Mouse (Mus musculus) hindbrain, embryonic 15.5 days (tissue): ENCODE results near the gene Tpp2. TPM values are rescaled to one million over a fixed set of nuclear protein-coding genes. Genes with fewer than 3 reads are reported as not detected.
A peak's percentile ranks its signal among the peaks of the same experiment; 100 is the strongest.
"Not testable (repeated sequence)": the region's sequence is repeated elsewhere in the genome, so short reads cannot be mapped to it uniquely, and the experiment has no call there.

Experiments
- ATAC-seq: fragments of 200-750 bp; cut with Nextera tagmentation; 2 replicates; pipeline ENCODE4 v1.8.0; 2017; ENCODE audit warnings: low read depth, moderate number of reproducible peaks, moderate TSS enrichment; ENCODE audit not compliant: low FRiP score
- H3K27ac ChIP-seq: fragments of 300-500 bp; sonication (generic); replicated peaks from 2 replicates; pipeline ENCODE4 v1.5.1; 2015; ENCODE audit warnings: mild to moderate bottlenecking, inconsistent platforms
- H3K27me3 ChIP-seq: fragments of 300-500 bp; sonication (generic); 2 replicates; pipeline ENCODE4 v1.6.1; 2015; ENCODE audit warnings: control low read depth, inconsistent platforms
- H3K36me3 ChIP-seq: fragments of 300-500 bp; sonication (generic); 2 replicates; pipeline ENCODE4 v1.6.1; 2015; ENCODE audit warnings: control low read depth, inconsistent platforms
- H3K4me1 ChIP-seq: fragments of 300-500 bp; sonication (generic); replicated peaks from 2 replicates; pipeline ENCODE4 v1.6.1; 2015; ENCODE audit warnings: control low read depth, inconsistent platforms
- H3K4me2 ChIP-seq: fragments of 300-500 bp; sonication (generic); 2 replicates; pipeline ENCODE4 v1.6.1; 2015; ENCODE audit warnings: moderate library complexity, mild to moderate bottlenecking, inconsistent platforms
- H3K4me3 ChIP-seq: fragments of 300-500 bp; sonication (generic); 2 replicates; pipeline ENCODE4 v1.5.1; 2015; ENCODE audit warnings: mild to moderate bottlenecking, inconsistent platforms
- H3K9ac ChIP-seq: fragments of 300-500 bp; sonication (generic); 2 replicates; pipeline ENCODE4 v1.6.1; 2015; ENCODE audit warnings: inconsistent platforms
- H3K9me3 ChIP-seq: fragments of 300-500 bp; sonication (generic); 2 replicates; pipeline ENCODE4 v1.6.1; 2016; ENCODE audit warnings: control low read depth, inconsistent platforms
- WGBS: fragments of 180-500 bp; shearing (Covaris S2); methylation state at CpG from one replicate; pipeline ENCODE4 v1.1.7; 2015; 5-methylcytosine and 5-hydroxymethylcytosine counted together
- polyA plus RNA-seq: library from polyadenylated mRNA; unstranded; fragments of >200 nt; fragmentation: Nextera tagmentation; extraction: Ambion mirVana; gene quantifications from 2 replicates; pipeline ENCODE4 v1.2.1, GENCODE M21; 2015

The Tpp2 gene
- 51.6 and 54.7 TPM in 2 replicates for polyA plus RNA-seq

- Histone ChIP-seq H3K27me3 (no peaks in the 10 kb centered on the region), H3K9ac (peak within 1 kb of the TSS; percentile 96), H3K36me3 (no peaks in the 10 kb centered on the region), H3K4me2 (peak within 1 kb of the TSS; percentile 72), H3K9me3 (no peaks in the 10 kb centered on the region), H3K4me3 (peak within 1 kb of the TSS; percentile 92), H3K27ac (peak within 1 kb of the TSS; percentile 92), H3K4me1 (peaks cover 21% of the 10 kb centered on the region)
- peak; percentile 100 for ATAC-seq
- under 1% methylated on average over 80 of the region's 81 CpGs for WGBS
These were observed at the start of gene Tpp2 for GRCm38 (mm10) chr1:43933488-43934415. Gene Tpp2, plus strand, starts transcription at chr1:43933647.

- H3K4me1 ChIP-seq, H3K36me3 ChIP-seq, H3K27ac ChIP-seq, ATAC-seq, H3K9ac ChIP-seq, H3K4me3 ChIP-seq, H3K9me3 ChIP-seq, H3K4me2 ChIP-seq, H3K27me3 ChIP-seq: not testable (repeated sequence)
- WGBS = 89% methylated on average over 11 of the region's 11 CpGs
These were observed 45.1 kb upstream of the Tpp2 start for GRCm38 (mm10) chr1:43888358-43888757.

- no peak overlapping the region for H3K9ac ChIP-seq
- no peak overlapping the region for H3K4me3 ChIP-seq
- H3K36me3 ChIP-seq = no peaks in the 10 kb centered on the region
- H3K4me1 ChIP-seq = peaks cover 9% of the 10 kb centered on the region
- no peak for ATAC-seq
- H3K27ac ChIP-seq = no peak overlapping the region
- no peak overlapping the region for H3K4me2 ChIP-seq
- no peaks in the 10 kb centered on the region for H3K27me3 ChIP-seq
- no peaks in the 10 kb centered on the region for H3K9me3 ChIP-seq
These were observed 37.7 kb upstream of the Tpp2 start for GRCm38 (mm10) chr1:43895742-43896141.

DNA sequence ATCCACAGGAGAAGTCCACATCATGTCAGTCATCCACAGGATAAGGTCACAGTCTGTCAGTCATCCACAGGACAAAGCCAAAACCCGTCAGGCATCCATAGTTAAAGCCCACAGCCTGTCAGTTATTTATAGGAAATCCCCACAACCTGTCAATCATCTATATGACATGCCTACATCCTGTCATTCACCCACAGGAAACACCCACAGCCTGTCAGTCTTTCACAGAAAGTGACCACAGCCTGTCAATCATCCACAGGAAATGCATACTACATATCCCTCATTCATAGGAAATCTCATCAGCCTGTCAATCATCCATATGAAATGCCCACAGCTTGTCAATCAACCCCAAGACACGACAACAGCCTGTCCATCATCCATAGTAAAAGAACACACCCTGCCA, 36.3 kb upstream of the Tpp2 start:
- ATAC-seq = no peak; the same call in 1 of the 2 replicates
- H3K9me3 ChIP-seq = no peaks in the 10 kb centered on the region
- 78% methylated on average over 2 of the region's 2 CpGs for WGBS
- H3K4me2 ChIP-seq = no peak overlapping the region
- no peak overlapping the region for H3K4me3 ChIP-seq
- H3K9ac ChIP-seq = no peak overlapping the region
- H3K27me3 ChIP-seq = no peaks in the 10 kb centered on the region
- no peaks in the 10 kb centered on the region for H3K36me3 ChIP-seq
- H3K27ac ChIP-seq = no peak overlapping the region
- peaks cover 9% of the 10 kb centered on the region for H3K4me1 ChIP-seq

DNA sequence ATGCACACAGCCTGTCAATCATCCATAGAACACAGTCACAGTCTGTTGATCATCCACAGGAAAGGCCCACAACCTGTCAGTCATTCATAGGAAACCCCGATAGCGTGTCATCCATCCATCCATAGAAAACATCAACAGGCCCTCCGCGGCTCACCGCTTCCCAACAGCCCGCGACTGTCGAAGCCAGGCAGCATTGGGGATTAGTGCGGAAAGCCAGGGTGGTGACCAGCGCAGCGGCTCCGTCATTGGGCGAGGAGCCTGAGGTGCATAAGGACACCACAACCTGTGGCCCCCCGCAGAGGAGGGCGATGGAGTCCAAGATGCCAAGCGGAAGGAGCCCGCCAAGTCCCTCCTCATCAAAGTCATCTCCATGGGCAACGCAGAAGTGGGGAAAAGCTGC, 35.5 kb upstream of the Tpp2 start:
- no peak for ATAC-seq
- H3K4me1 ChIP-seq = peaks cover 9% of the 10 kb centered on the region
- no peaks in the 10 kb centered on the region for H3K9me3 ChIP-seq
- WGBS = 86% methylated on average over 18 of the region's 18 CpGs
- H3K36me3 ChIP-seq = no peaks in the 10 kb centered on the region
- no peak overlapping the region for H3K27ac ChIP-seq
- H3K4me3 ChIP-seq = no peak overlapping the region
- no peaks in the 10 kb centered on the region for H3K27me3 ChIP-seq
- no peak overlapping the region for H3K9ac ChIP-seq
- H3K4me2 ChIP-seq = no peak overlapping the region

GRCm38 (mm10) chr1:43898991-43899714, 34.3 kb upstream of the Tpp2 start:
- Histone ChIP-seq H3K4me3 (peak overlapping the region; percentile 32), H3K9ac (peak overlapping the region; percentile 45), H3K27me3 (no peaks in the 10 kb centered on the region), H3K4me2 (peak overlapping the region; percentile 66), H3K9me3 (no peaks in the 10 kb centered on the region), H3K4me1 (peaks cover 9% of the 10 kb centered on the region), H3K27ac (0 out of 2 replicates have a peak overlapping the region, but pooled peaks have one; percentile 15), H3K36me3 (no peaks in the 10 kb centered on the region)
- WGBS = 10% methylated on average over 18 of the region's 18 CpGs
- peak; percentile 92 for ATAC-seq

- WGBS = 95% methylated on average over 1 of the region's 1 CpGs
- ATAC-seq = no peak
These were observed 31.0 kb upstream of the Tpp2 start for GRCm38 (mm10) chr1:43902417-43902816.

GRCm38 (mm10) chr1:43902855-43903254, 30.6 kb upstream of the Tpp2 start:
- Histone ChIP-seq H3K36me3 (no peaks in the 10 kb centered on the region), H3K27ac (no peak overlapping the region), H3K4me1 (peaks cover 9% of the 10 kb centered on the region), H3K4me2 (no peak overlapping the region), H3K27me3 (no peaks in the 10 kb centered on the region), H3K9ac (no peak overlapping the region), H3K4me3 (no peak overlapping the region), H3K9me3 (no peaks in the 10 kb centered on the region)
- WGBS = 74% methylated on average over 4 of the region's 4 CpGs
- no peak for ATAC-seq

More at GRCm38 (mm10) chr1:43902417-43902816, 31.0 kb upstream of the Tpp2 start:
- Histone ChIP-seq H3K9ac (no peak overlapping the region), H3K36me3 (no peaks in the 10 kb centered on the region), H3K4me3 (no peak overlapping the region), H3K27ac (no peak overlapping the region), H3K4me2 (no peak overlapping the region), H3K4me1 (peaks cover 9% of the 10 kb centered on the region), H3K27me3 (no peaks in the 10 kb centered on the region), H3K9me3 (no peaks in the 10 kb centered on the region)

DNA sequence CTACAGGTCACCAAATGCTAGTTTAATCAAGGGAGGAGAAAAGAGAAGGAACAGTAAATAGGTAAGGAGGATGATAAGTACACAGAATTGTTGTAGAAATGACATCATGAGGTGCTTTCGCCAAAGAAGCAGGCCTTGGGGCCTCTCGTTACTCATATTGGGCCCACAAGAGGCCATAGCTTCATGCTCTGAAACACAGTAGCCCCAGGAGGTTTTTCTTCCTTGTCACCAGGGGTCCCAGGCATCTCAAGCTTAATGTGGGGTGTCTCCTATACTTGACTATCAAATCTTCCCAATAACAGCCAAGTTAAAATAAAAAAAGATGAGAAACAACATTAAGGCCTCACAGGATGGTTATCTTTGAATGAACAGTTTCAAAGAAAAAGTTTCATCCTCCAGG, 18.0 kb upstream of the Tpp2 start:
- no peak for ATAC-seq
- WGBS = 54% methylated on average over 2 of the region's 2 CpGs
- Histone ChIP-seq H3K9ac (no peak overlapping the region), H3K27me3 (no peaks in the 10 kb centered on the region), H3K4me3 (no peak overlapping the region), H3K4me2 (no peak overlapping the region), H3K4me1 (no peaks in the 10 kb centered on the region), H3K9me3 (no peaks in the 10 kb centered on the region), H3K27ac (no peak overlapping the region), H3K36me3 (no peaks in the 10 kb centered on the region)

DNA sequence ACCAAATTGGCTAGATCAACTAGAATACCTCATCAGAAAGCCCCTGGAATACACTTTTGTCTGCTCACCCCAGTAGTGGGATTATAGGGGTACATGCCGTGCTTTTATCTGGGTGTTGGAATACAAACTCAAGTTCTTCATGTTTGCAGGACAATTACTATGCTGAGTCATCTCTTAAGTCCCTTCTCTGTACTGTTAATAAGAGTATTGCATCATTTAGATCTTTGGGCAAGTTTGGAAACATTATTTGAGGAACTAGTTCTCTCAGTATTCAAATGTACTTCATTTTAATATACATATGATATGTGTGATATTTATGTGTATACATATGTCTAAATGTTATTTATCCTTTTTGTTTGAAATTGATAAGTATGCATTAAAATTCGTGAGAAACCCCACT, 16.6 kb upstream of the Tpp2 start:
- no peak overlapping the region for H3K4me2 ChIP-seq
- no peaks in the 10 kb centered on the region for H3K27me3 ChIP-seq
- H3K36me3 ChIP-seq = no peaks in the 10 kb centered on the region
- WGBS = 63% methylated on average over 2 of the region's 2 CpGs
- H3K4me1 ChIP-seq = no peaks in the 10 kb centered on the region
- H3K27ac ChIP-seq = no peak overlapping the region
- no peaks in the 10 kb centered on the region for H3K9me3 ChIP-seq
- H3K9ac ChIP-seq = no peak overlapping the region
- no peak for ATAC-seq
- no peak overlapping the region for H3K4me3 ChIP-seq

GRCm38 (mm10) chr1:43934416-43934810, 966 bp downstream of the Tpp2 start:
- Histone ChIP-seq H3K4me1 (peaks cover 21% of the 10 kb centered on the region), H3K9ac (peak overlapping the region; percentile 96), H3K27ac (peak overlapping the region; percentile 92), H3K27me3 (no peaks in the 10 kb centered on the region), H3K36me3 (no peaks in the 10 kb centered on the region), H3K9me3 (no peaks in the 10 kb centered on the region), H3K4me2 (peak overlapping the region; percentile 72), H3K4me3 (peak overlapping the region; percentile 92)
- ATAC-seq = no peak
- WGBS = 3% methylated on average over 17 of the region's 17 CpGs

GRCm38 (mm10) chr1:43939310-43939709, 5.9 kb downstream of the Tpp2 start:
- Histone ChIP-seq H3K4me2 (no peak overlapping the region), H3K36me3 (peaks cover 17% of the 10 kb centered on the region), H3K9me3 (no peaks in the 10 kb centered on the region), H3K27me3 (no peaks in the 10 kb centered on the region), H3K4me1 (peaks cover 18% of the 10 kb centered on the region), H3K9ac (no peak overlapping the region), H3K27ac (no peak overlapping the region), H3K4me3 (no peak overlapping the region)
- 100% methylated on average over 1 of the region's 1 CpGs for WGBS
- ATAC-seq = no peak
